Mouse (Mus musculus) liver, postnatal 0 days (tissue): ENCODE data around the gene Tpbgl. TPM values are rescaled to one million over a fixed set of nuclear protein-coding genes. Genes with fewer than 3 reads are reported as not detected.

ENCODE experiments used
- ATAC-seq: fragments of 200-750 bp; cut with Nextera tagmentation; 2 replicates; pipeline ENCODE4 v1.8.0; 2017; ENCODE audit warnings: mild to moderate bottlenecking, moderate library complexity
- DNase-seq: peaks from one replicate; pipeline ENCODE4 v3.0.0-alpha.2; 2016
- H3K27ac ChIP-seq: fragments of 300-500 bp; sonication (generic); 2 replicates; pipeline ENCODE4 v1.5.1; 2014; ENCODE audit warnings: antibody characterized with exemption, moderate library complexity, mild to moderate bottlenecking, low read depth
- H3K27me3 ChIP-seq: fragments of 300-500 bp; sonication (generic); 2 replicates; pipeline ENCODE4 v1.6.1; 2014; ENCODE audit warnings: low read length, control low read depth, mixed read lengths; ENCODE audit not compliant: insufficient read depth
- H3K36me3 ChIP-seq: fragments of 300-500 bp; sonication (generic); replicated peaks from 2 replicates; pipeline ENCODE4 v1.6.1; 2014; ENCODE audit warnings: mild to moderate bottlenecking, control low read depth, low read length, moderate library complexity, mixed read lengths; ENCODE audit not compliant: insufficient read depth
- H3K4me1 ChIP-seq: fragments of 300-500 bp; sonication (generic); 2 replicates; pipeline ENCODE4 v1.6.1; 2014; ENCODE audit warnings: antibody characterized with exemption, mild to moderate bottlenecking, control low read depth; ENCODE audit not compliant: insufficient read depth
- H3K4me2 ChIP-seq: fragments of 300-500 bp; sonication (generic); 2 replicates; pipeline ENCODE4 v1.6.1; 2014; ENCODE audit warnings: low read depth, mild to moderate bottlenecking, low read length, moderate library complexity, mixed read lengths
- H3K4me3 ChIP-seq: fragments of 300-500 bp; sonication (generic); 2 replicates; pipeline ENCODE4 v1.5.1; 2014; ENCODE audit warnings: low read depth, low read length
- H3K9ac ChIP-seq: fragments of 300-500 bp; sonication (generic); replicated peaks from 2 replicates; pipeline ENCODE4 v1.6.1; 2014; ENCODE audit warnings: mild to moderate bottlenecking, moderate library complexity
- H3K9me3 ChIP-seq: fragments of 300-500 bp; sonication (generic); 2 replicates; pipeline ENCODE4 v1.6.1; 2016; ENCODE audit warnings: mild to moderate bottlenecking, control low read depth, low read length, mixed read lengths
- CTCF ChIP-seq: sonication (generic); IDR thresholded peaks from 2 replicates; pipeline ENCODE4 v1.5.1; 2016; ENCODE audit warnings: antibody characterized with exemption, low read depth
- EP300 ChIP-seq: IDR thresholded peaks from 2 replicates; pipeline ENCODE4 v1.6.1; 2016; ENCODE audit warnings: antibody characterized with exemption, low read depth, mild to moderate bottlenecking
- WGBS: fragments of 180-500 bp; shearing (Covaris S2); extraction: QIAGEN DNeasy Blood & Tissue Kit; methylation state at CpG from one replicate; pipeline ENCODE4 v1.1.7; 2014; ENCODE audit not compliant: insufficient replicate concordance; 5-methylcytosine and 5-hydroxymethylcytosine counted together
- polyA plus RNA-seq: library from polyadenylated mRNA; unstranded; fragments of >200 nt; fragmentation: Nextera tagmentation; extraction: Ambion mirVana; gene quantifications from 2 replicates; pipeline ENCODE4 v1.2.1, GENCODE M21; 2015

The Tpbgl gene
- polyA plus RNA-seq, 1 experiment from 2014 or later = 0.55 TPM

DNA sequence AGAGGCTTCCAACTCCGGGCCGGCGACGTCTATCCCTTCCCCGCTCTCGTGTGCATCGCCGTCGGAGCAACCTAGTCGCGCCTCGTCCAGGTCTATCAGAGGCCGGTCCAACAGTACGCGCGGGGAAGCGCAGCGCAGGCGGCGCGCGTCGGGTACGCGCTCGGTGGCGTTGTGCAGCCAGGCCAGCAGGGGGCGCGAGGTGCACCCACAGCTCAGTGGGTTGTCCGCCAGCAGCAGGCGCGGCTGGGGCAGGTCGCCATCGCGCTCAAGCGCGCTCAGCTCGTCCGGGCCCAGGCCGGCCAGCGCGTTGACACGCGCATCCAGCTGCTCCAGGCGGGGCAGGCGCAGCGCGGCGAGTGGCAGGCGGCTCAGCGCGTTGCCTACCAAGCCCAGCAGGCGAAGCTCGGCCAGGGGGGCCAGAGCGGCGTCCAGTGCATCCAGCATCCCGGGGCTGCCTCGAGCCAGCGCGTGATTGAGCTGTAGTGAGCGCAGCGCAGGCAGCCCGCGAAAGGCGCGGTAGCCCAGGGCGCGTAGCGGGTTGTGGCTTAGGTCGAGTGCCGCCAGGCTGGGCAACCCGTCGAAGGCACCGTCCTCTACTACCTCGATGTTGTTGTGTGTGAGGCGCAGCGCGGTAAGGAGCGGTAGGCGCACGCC, 1.1 kb downstream of the Tpbgl start:
- H3K27ac ChIP-seq = no peak overlapping the region
- peak overlapping the region; percentile 71 for H3K4me2 ChIP-seq
- under 1% methylated on average over 66 of the region's 81 CpGs for WGBS
- no peak for TF ChIP-seq EP300
- TF ChIP-seq CTCF = peak; percentile 91
- H3K27me3 ChIP-seq = peaks cover 68% of the 10 kb centered on the region
- H3K9ac ChIP-seq = no peak overlapping the region
- no peaks in the 10 kb centered on the region for H3K36me3 ChIP-seq
- peak overlapping the region; percentile 28 for H3K4me3 ChIP-seq
- H3K4me1 ChIP-seq = peaks cover 15% of the 10 kb centered on the region
- ATAC-seq = peak; percentile 78
- H3K9me3 ChIP-seq = no peaks in the 10 kb centered on the region
- DNase-seq = peak; percentile 85

DNA sequence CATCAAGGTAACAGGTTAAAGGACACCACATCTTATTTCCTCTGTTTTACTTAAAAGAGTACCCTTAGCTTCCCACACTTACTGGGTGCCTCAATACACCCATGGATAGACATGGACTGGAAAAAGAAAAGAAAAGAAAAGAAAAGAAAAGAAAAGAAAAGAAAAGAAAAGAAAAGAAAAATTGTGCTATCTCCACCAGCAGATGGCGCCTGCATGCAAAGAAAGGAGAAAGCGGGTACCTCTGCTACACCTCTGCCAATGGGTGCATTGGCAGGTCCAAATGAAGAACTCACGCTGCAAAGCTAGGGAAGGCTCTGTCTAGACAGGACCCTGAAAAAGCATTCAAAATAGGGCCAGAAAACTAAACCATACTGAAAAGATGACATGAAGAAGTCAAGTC, 8.0 kb downstream of the Tpbgl start:
- Histone ChIP-seq H3K27ac (no peak overlapping the region), H3K4me3 (no peak overlapping the region), H3K36me3 (no peaks in the 10 kb centered on the region), H3K9me3 (no peaks in the 10 kb centered on the region), H3K4me1 (no peaks in the 10 kb centered on the region), H3K27me3 (peaks cover 24% of the 10 kb centered on the region), H3K4me2 (no peak overlapping the region), H3K9ac (no peak overlapping the region)
- peak; percentile 70 for TF ChIP-seq CTCF
- no peak for TF ChIP-seq EP300
- 6% methylated on average over 3 of the region's 3 CpGs for WGBS
- DNase-seq (no peak), ATAC-seq (no peak)

DNA sequence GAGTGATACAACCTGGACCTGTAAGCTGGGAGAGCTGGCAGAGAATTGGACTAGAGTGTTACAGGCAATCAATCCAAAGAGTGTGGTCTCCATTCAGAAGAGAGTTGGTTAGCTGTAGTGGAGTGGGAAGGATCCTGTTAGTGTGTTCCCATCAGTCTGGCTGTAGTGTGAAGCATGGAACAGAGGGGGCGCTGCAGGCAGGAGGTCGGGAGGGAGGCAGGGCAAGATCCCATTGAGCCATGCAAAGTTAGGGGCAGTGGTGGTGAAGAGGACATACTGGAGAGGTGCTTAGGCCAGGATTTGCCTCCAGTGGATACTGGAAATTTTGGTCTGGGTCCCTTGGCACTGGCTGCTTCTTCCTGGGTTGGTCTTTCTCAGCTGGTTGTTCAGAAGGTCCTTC, 8.6 kb downstream of the Tpbgl start:
- Histone ChIP-seq H3K9me3 (no peaks in the 10 kb centered on the region), H3K36me3 (no peaks in the 10 kb centered on the region), H3K4me2 (no peak overlapping the region), H3K9ac (no peak overlapping the region), H3K27me3 (peaks cover 19% of the 10 kb centered on the region), H3K27ac (no peak overlapping the region), H3K4me3 (no peak overlapping the region), H3K4me1 (no peaks in the 10 kb centered on the region)
- TF ChIP-seq EP300 = no peak
- TF ChIP-seq CTCF = peak; percentile 30
- 59% methylated on average over 2 of the region's 2 CpGs for WGBS
- DNase-seq (no peak), ATAC-seq (no peak)

DNA sequence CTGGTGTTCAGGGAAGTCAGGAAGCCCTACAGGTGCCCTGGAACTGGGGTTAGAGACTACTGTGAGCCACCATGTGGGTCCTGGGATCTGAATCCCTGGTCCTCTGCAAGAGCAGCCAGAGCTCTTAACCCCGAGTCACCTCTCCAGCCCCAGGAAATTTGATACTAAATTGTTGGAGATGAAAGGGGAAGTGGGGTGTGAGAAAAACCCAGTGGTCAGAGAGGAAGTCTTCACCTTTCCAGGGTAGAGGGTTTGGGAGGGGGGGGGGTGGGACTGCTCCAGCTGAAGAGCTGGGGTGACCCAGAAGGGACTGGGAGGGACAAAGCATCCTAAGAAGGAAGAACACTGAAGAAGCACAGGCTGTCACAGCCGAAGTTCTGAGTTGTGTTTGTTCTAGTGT, 19.3 kb downstream of the Tpbgl start:
- DNase-seq (no peak), ATAC-seq (no peak)
- Histone ChIP-seq H3K4me3 (no peak overlapping the region), H3K4me2 (no peak overlapping the region), H3K36me3 (peaks cover 21% of the 10 kb centered on the region), H3K27ac (no peak overlapping the region), H3K4me1 (no peaks in the 10 kb centered on the region), H3K27me3 (no peaks in the 10 kb centered on the region), H3K9ac (no peak overlapping the region), H3K9me3 (no peaks in the 10 kb centered on the region)
- TF ChIP-seq CTCF = no peak
- TF ChIP-seq EP300 = no peak
- 35% methylated on average over 2 of the region's 2 CpGs for WGBS

DNA sequence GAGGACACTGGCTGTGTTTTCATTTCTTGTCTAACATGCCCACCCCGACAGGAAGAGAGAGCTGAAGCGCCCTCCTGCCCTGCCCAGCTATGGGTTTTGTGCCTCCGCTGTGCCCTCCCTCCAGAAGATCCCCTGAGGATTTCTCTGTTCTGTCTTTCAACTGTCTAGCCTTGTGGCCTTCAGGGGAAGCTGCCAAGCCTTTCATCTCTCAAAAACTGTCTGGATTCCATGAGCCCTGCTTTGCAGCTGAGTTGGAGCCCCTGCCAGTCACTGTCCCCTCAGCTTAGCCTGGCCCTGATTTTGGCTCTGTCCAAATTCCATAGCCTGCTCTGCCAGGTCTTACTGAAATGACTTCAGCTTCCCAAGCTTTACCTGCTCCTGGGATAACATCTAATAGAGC, 20.1 kb downstream of the Tpbgl start:
- DNase-seq = no peak
- no peak overlapping the region for H3K27ac ChIP-seq

DNA sequence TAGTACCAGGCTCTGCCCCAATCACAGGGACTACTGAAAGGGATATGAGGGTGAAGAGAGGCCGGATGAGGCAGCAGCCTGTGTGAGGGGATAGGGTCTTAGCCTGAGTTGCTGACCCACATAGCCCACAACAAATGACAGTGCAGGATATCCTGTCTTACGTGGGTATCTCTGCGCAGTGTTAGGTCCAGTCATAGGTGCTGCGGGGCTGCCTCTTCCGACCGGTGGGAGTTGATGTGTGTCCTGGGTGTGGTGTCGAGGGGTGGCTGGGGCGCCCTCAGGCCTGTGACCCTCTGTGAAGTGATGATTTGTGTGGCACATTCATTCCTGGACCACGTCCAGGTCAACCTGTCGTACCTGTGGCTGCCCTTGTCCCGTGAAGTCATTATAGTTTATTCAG, 20.6 kb downstream of the Tpbgl start:
- no peaks in the 10 kb centered on the region for H3K9me3 ChIP-seq
- DNase-seq = no peak
- no peak overlapping the region for H3K27ac ChIP-seq
- no peaks in the 10 kb centered on the region for H3K27me3 ChIP-seq
- H3K36me3 ChIP-seq = peaks cover 34% of the 10 kb centered on the region
- no peak overlapping the region for H3K4me3 ChIP-seq
- TF ChIP-seq EP300 (no peak), CTCF (no peak)
- no peak overlapping the region for H3K9ac ChIP-seq
- ATAC-seq = no peak
- H3K4me1 ChIP-seq = no peaks in the 10 kb centered on the region
- 86% methylated on average over 11 of the region's 11 CpGs for WGBS
- H3K4me2 ChIP-seq = no peak overlapping the region

More for the DNA sequence above, 20.1 kb downstream of the Tpbgl start:
- H3K36me3 ChIP-seq = peaks cover 29% of the 10 kb centered on the region
- H3K4me2 ChIP-seq = no peak overlapping the region
- H3K4me3 ChIP-seq = no peak overlapping the region
- no peak overlapping the region for H3K9ac ChIP-seq
- H3K27me3 ChIP-seq = no peaks in the 10 kb centered on the region
- no peaks in the 10 kb centered on the region for H3K4me1 ChIP-seq
- TF ChIP-seq EP300 (no peak), CTCF (no peak)
- no peaks in the 10 kb centered on the region for H3K9me3 ChIP-seq
- ATAC-seq = no peak
- 80% methylated on average over 3 of the region's 3 CpGs for WGBS
